Mouse (Mus musculus) C2C12 (cell line): Measurements from ENCODE around the gene Efcab14. TPM values are rescaled to one million over a fixed set of nuclear protein-coding genes. Genes with fewer than 3 reads are reported as not detected.

ENCODE experiments used
- H3K27me3 ChIP-seq: one replicate; pipeline ENCODE4 v1.6.1; 2011; ENCODE audit not compliant: control insufficient read depth, insufficient read depth, insufficient read length
- H3K36me3 ChIP-seq: one replicate; pipeline ENCODE4 v1.6.1; 2011; ENCODE audit not compliant: control insufficient read depth, insufficient read depth
- H3K4me3 ChIP-seq: one replicate; pipeline ENCODE4 v1.5.1; 2011; ENCODE audit warnings: mild to moderate bottlenecking, control low read depth; ENCODE audit not compliant: poor library complexity, insufficient read depth, severe bottlenecking
- H3K79me2 ChIP-seq: one replicate; pipeline ENCODE4 v1.6.1; 2011; ENCODE audit not compliant: control insufficient read depth, insufficient read depth
- H3K79me3 ChIP-seq: one replicate; pipeline ENCODE4 v1.6.1; 2011; ENCODE audit warnings: low read depth, control low read depth
- H3ac ChIP-seq: one replicate; pipeline ENCODE3; 2011; ENCODE audit warnings: low read depth; ENCODE audit not compliant: control insufficient read depth, insufficient read length
- CEBPB ChIP-seq: IDR thresholded peaks from one replicate; pipeline ENCODE4 v1.6.1; 2011; ENCODE audit warnings: low read depth, mild to moderate bottlenecking, control low read depth, moderate library complexity
- CTCF ChIP-seq: IDR thresholded peaks from one replicate; pipeline ENCODE4 v1.5.1; 2011; ENCODE audit not compliant: control insufficient read depth, insufficient read depth, insufficient read length
- FOSL1 ChIP-seq: IDR thresholded peaks from one replicate; pipeline ENCODE4 v1.8.0; 2011; ENCODE audit warnings: mild to moderate bottlenecking, low read length; ENCODE audit not compliant: poor library complexity, insufficient read depth, severe bottlenecking
- MAX ChIP-seq: IDR thresholded peaks from one replicate; pipeline ENCODE4 v1.6.1; 2011; ENCODE audit warnings: mild to moderate bottlenecking, control low read depth
- MYOD1 ChIP-seq: IDR thresholded peaks from one replicate; pipeline ENCODE4 v1.6.1; 2011; ENCODE audit warnings: low read depth; ENCODE audit not compliant: control insufficient read depth, insufficient read length
- MYOG ChIP-seq: IDR thresholded peaks from one replicate; pipeline ENCODE4 v1.6.1; 2011; ENCODE audit not compliant: control insufficient read depth, insufficient read length; ENCODE audit errors: extremely low read depth
- USF1 ChIP-seq: IDR thresholded peaks from one replicate; pipeline ENCODE4 v1.6.1; 2011; ENCODE audit warnings: low read depth, mild to moderate bottlenecking, control low read depth, moderate library complexity
- long read RNA-seq, 2 experiments: library from polyadenylated mRNA; unstranded; transcript quantifications; one replicate each; pipeline ENCODE4 v2.0.0; 2019 to 2020
- polyA plus RNA-seq: library from polyadenylated mRNA; unstranded; fragments of >200 nt; fragmentation: generic; extraction: Trizol; gene quantifications from one replicate; pipeline ENCODE4 v1.2.1, GENCODE M21; 2012; ENCODE audit warnings: missing spikeins

The Efcab14 gene
- polyA plus RNA-seq, result 12.6 TPM
- long read RNA-seq, experiment 1, full-length matches to known transcripts, result 15 of 52 reads
- long read RNA-seq, experiment 1, partial matches to known transcripts, result 3 of 52 reads
- long read RNA-seq, experiment 1, other reads (novel, unspliced or antisense), result 34 of 52 reads
- long read RNA-seq, experiment 2, full-length matches to known transcripts, result 179 of 200 reads
- long read RNA-seq, experiment 2, partial matches to known transcripts, result 6 of 200 reads
- long read RNA-seq, experiment 2, other reads (novel, unspliced or antisense), result 15 of 200 reads

GRCm38 (mm10) chr4:115737551-115738041, at the start of gene Efcab14:
Efcab14 (plus strand) TSS chr4:115737744.
- peaks cover 17% of the 10 kb centered on the region for H3K27me3 ChIP-seq
- H3ac ChIP-seq, result peak within 1 kb of the TSS; percentile 92
- H3K79me3 ChIP-seq, result peaks cover 7% of the 10 kb centered on the region
- TF ChIP-seq CTCF (peak; percentile 70), CEBPB (no peak)
- peaks cover 19% of the 10 kb centered on the region for H3K36me3 ChIP-seq
- H3K4me3 ChIP-seq, result peak within 1 kb of the TSS; percentile 75
- H3K79me2 ChIP-seq, result peaks cover 29% of the 10 kb centered on the region

DNA sequence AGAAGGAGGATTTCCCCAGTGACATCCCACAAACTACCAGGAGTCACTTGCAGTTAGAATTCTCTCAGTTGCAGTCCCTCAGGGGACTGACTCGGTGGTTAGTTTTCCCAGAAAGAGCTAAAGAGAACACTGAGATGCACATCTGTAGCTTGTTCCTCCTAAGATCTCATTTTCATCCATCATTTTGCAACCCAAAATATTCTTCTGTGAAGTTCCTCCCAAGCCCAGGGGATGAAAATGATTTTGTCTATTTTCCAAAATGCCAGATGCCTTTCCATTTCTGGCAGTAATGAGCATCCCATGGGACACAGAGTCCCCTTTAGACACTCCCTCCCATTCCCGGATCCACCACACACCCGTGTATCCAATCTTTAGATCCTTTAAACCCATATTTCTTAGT, 36.1 kb upstream of the Efcab14 start:
- Histone ChIP-seq H3K36me3 (no peaks in the 10 kb centered on the region), H3K79me2 (no peaks in the 10 kb centered on the region), H3K4me3 (no peak overlapping the region), H3K27me3 (no peaks in the 10 kb centered on the region), H3K79me3 (no peaks in the 10 kb centered on the region), H3ac (no peak overlapping the region)
- TF ChIP-seq MYOG (no peak), CTCF (no peak), MYOD1 (no peak), FOSL1 (no peak), CEBPB (no peak), USF1 (no peak), MAX (no peak)

GRCm38 (mm10) chr4:115703927-115704505, 33.5 kb upstream of the Efcab14 start:
- Histone ChIP-seq H3K36me3 (no peaks in the 10 kb centered on the region), H3ac (no peak overlapping the region), H3K27me3 (no peaks in the 10 kb centered on the region), H3K79me3 (no peaks in the 10 kb centered on the region), H3K79me2 (no peaks in the 10 kb centered on the region), H3K4me3 (no peak overlapping the region)
- TF ChIP-seq MAX (no peak), MYOG (no peak), CEBPB (no peak), CTCF (no peak), USF1 (no peak), MYOD1 (no peak), FOSL1 (no peak)

DNA sequence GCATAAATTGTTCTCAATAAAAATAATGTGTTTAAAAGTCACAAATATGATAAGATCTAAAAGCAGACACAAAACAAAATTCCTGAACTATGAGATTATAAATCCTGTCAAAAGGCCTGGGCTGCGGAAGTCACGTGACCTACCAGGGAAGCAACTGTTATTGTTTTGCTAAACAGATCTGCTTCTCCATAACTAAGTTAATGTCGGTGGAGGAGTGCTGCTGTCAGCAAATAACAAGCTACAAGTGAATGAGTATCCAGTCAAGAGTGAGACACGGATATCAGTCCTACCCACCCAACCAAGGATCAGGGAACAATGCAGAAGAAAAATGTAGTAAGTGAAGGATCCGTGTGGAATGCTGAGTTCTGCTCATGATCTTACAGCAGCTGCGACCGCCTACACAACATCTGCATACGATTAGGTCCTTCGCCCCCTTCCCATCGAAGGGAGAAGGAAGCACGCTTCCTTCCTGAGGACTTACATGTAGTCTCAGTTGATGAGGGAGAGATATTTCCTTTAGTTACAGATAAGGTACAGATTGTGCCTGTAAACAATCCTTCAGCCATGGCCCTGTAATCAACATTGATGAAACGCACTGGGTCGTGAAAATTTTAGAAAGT, 28.5 kb upstream of the Efcab14 start:
- TF ChIP-seq MAX (no peak), USF1 (peak; percentile 15)
- no peaks in the 10 kb centered on the region for H3K79me3 ChIP-seq
- H3K4me3 ChIP-seq, result no peak overlapping the region
- no peaks in the 10 kb centered on the region for H3K27me3 ChIP-seq
- H3K79me2 ChIP-seq, result no peaks in the 10 kb centered on the region
- no peak overlapping the region for H3ac ChIP-seq
- H3K36me3 ChIP-seq, result no peaks in the 10 kb centered on the region

DNA sequence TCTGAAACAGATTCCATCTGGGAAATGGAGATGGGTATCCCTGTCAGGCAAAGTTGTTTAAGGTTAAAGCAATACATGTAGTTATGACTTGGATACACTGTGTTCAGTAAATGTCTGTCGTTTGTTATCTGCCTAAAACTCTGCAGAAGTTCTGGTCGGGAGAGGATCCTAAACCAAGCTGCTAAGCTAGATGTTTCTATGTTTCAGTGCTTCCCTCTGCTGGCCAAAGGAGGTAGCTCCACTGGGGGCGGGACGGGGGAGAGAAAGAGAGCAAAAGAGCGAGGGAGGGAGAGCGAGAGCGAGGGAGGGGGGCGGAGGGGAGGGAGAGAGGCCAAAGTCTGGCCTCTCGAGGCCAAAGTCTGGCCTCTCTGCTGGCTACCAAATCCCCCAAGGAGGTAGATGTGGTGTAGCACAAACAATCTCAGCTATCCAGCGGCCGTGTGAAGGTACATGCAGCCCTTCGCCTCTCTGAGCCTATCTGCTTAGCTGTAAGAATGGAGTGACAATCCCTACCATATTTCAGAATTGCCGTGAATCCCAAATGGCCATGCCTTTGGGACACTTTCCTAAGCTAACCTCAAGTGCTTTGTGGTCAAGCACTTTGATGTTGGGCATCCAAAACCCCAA, 27.6 kb upstream of the Efcab14 start:
- H3K27me3 ChIP-seq, result no peaks in the 10 kb centered on the region
- no peak overlapping the region for H3ac ChIP-seq
- H3K79me3 ChIP-seq, result no peaks in the 10 kb centered on the region
- H3K79me2 ChIP-seq, result no peaks in the 10 kb centered on the region
- no peaks in the 10 kb centered on the region for H3K36me3 ChIP-seq
- TF ChIP-seq MYOD1 (no peak), CTCF (peak; percentile 3), USF1 (no peak)
- H3K4me3 ChIP-seq, result no peak overlapping the region

DNA sequence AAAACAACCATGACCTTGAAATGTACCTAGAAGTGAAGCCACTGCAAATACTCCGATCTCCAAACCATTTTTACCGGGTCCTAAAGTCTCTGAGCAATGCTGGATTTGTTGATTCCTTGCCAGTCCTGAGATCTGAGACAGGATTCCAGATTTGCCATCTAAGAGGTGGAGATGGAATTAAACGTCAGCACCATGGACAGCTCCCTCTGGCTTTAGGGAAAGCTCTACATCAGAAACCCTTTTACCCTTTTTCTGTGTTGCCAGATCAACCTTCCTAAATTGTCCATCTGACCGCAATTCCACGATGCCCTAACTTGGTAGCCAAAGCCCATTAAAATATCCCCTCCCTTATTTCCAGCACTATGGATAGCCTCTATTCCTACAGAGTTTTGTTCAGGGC, 8.8 kb upstream of the Efcab14 start:
- Histone ChIP-seq H3K36me3 (no peaks in the 10 kb centered on the region), H3ac (no peak overlapping the region), H3K4me3 (no peak overlapping the region), H3K79me2 (no peaks in the 10 kb centered on the region), H3K27me3 (peaks cover 9% of the 10 kb centered on the region), H3K79me3 (no peaks in the 10 kb centered on the region)
- TF ChIP-seq MYOG, result no peak
